Mouse (Mus musculus) G1E-ER4 (cell line): ENCODE results near the gene Lmo2. TPM values are rescaled to one million over a fixed set of nuclear protein-coding genes. Genes with fewer than 3 reads are reported as not detected.
A peak's percentile ranks its signal among the peaks of the same experiment; 100 is the strongest.

Source experiments
- GATA1 ChIP-seq: IDR thresholded peaks from one replicate; pipeline ENCODE4 v1.8.0; 2012; ENCODE audit warnings: low read length, inconsistent platforms
- polyA plus RNA-seq: library from polyadenylated mRNA; stranded (reverse); fragments of >175 nt; gene quantifications from 2 replicates; pipeline ENCODE4 v1.2.3, GENCODE M21; 2012

Lmo2 gene
- polyA plus RNA-seq = 582 and 771 TPM in 2 replicates

- peak; percentile 68 for TF ChIP-seq GATA1
These were observed at the start of gene Lmo2 for GRCm38 (mm10) chr2:103957649-103958546. Gene Lmo2 (plus strand): TSS chr2:103957986.

- TF ChIP-seq GATA1 = no peak
These were observed 47.2 kb upstream of the Lmo2 start for GRCm38 (mm10) chr2:103910601-103911000.

GRCm38 (mm10) chr2:103912481-103913251 lies 45.1 kb upstream of the Lmo2 start:
- TF ChIP-seq GATA1 = no peak

GRCm38 (mm10) chr2:103913252-103913650 lies 44.5 kb upstream of the Lmo2 start:
- TF ChIP-seq GATA1 = no peak

- no peak for TF ChIP-seq GATA1
These were observed 41.7 kb upstream of the Lmo2 start for GRCm38 (mm10) chr2:103916069-103916468.

- no peak for TF ChIP-seq GATA1
These were observed 40.4 kb upstream of the Lmo2 start for GRCm38 (mm10) chr2:103917375-103917774.

GRCm38 (mm10) chr2:103918375-103918774 lies 39.4 kb upstream of the Lmo2 start:
- TF ChIP-seq GATA1 = no peak

- no peak for TF ChIP-seq GATA1
These were observed 38.3 kb upstream of the Lmo2 start for GRCm38 (mm10) chr2:103919488-103919887.

GRCm38 (mm10) chr2:103926586-103927113 lies 31.1 kb upstream of the Lmo2 start:
- peak; percentile 66 for TF ChIP-seq GATA1

- TF ChIP-seq GATA1 = no peak
These were observed 30.1 kb upstream of the Lmo2 start for GRCm38 (mm10) chr2:103927610-103928145.

GRCm38 (mm10) chr2:103930306-103931019 lies 27.3 kb upstream of the Lmo2 start:
- TF ChIP-seq GATA1 = no peak

GRCm38 (mm10) chr2:103931511-103931911 lies 26.3 kb upstream of the Lmo2 start:
- TF ChIP-seq GATA1 = no peak

- TF ChIP-seq GATA1 = no peak
These were observed 25.8 kb upstream of the Lmo2 start for GRCm38 (mm10) chr2:103932025-103932424.

GRCm38 (mm10) chr2:103932480-103932879 lies 25.3 kb upstream of the Lmo2 start:
- no peak for TF ChIP-seq GATA1

- TF ChIP-seq GATA1 = no peak
These were observed 23.5 kb upstream of the Lmo2 start for GRCm38 (mm10) chr2:103934270-103934669.

- no peak for TF ChIP-seq GATA1
These were observed 23.1 kb upstream of the Lmo2 start for GRCm38 (mm10) chr2:103934670-103935069.
